Mouse (Mus musculus) embryo, embryonic 9.5 days (tissue): ENCODE measurements around the gene Vash1.

Experiments
- DNase-seq: peaks from one replicate; pipeline ENCODE4 v3.0.0-alpha.2; 2017; ENCODE audit errors: extremely low spot score

Vash1 gene

GRCm38 (mm10) chr12:86682178-86682577 lies 3.7 kb downstream of the Vash1 start:
- no peak for DNase-seq

DNA sequence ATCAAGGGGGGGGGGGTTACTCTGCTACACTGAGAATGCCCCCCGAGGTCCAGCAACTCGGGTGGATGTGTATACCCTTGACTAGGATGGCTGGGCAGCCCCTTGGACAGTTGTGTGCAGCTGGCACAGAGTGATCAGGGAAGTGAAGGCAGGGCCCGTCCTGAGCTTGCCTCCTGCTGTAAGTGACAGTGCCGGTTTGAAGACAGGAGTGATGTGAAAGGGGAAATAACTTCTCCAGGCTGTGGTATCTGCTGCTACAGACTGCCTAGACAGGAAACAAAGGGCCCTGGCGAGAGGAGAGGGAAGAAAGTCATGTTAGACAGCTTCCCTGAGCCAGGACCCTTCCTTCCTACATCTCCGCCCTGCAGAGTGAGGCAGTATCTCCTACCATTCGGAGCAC lies 5.2 kb downstream of the Vash1 start:
- DNase-seq = no peak

GRCm38 (mm10) chr12:86685275-86685674 lies 6.8 kb downstream of the Vash1 start:
- no peak for DNase-seq

DNA sequence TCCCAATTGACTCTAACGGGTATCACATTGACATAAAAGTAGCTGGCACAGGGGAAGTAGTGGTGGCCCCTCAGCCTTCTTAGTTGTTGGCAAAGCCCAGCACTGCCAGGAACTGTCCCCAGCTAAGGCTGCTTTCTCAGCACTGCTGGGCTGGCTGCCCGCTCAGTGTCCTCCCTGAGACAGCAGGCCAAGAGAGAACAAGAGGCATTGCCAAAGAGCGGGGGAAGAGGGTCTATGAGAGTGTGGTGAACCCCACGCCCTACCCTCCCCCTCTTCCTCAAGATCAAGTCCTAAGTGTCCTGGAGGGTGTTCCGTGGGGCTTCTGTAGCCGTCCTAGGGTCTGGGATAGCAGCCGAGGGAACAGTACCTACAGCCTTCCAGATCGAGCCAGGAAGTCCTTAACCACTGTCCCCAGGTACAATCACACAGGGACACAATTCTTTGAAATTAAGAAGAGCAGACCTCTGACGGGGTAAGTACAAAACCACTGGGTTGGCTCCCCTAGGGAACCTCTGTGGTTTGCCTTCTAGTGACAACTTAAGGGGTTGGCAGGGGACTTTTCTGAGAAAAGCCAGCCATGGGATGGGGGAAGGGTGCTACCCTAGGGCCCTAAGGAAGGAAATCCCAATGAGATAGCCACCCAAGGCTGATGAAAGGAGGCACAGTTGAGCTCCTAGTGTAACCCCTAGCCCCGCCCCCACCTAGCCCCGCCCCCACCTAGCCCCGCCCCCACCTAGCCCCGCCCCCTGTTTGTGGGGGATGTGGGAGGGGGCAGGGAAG lies 8.2 kb downstream of the Vash1 start:
- no peak for DNase-seq

DNA sequence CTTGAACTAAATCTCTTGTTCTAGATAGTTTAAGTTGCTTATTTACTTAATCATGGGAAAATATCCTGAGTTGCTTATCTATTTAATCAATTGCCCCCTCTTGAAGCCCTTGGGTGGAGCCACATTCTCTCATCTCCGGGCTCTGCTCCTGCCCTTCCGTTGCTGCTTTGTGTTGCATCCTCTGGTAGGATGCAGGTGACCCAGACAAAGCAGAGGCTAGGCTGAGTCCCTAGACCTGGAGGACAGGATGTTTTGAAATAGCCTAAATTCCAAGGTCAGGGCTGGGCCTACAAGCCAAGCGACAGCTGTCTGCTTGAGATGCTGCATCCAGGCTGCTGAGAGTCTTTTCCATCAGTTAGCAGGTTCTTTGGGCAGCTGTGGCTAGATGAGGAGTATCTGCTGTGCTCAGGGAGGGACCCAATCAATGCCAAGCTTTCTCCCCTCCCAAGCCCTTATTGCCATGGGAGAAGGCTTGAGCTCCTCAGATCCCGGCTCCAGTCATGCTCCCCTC lies 9.0 kb downstream of the Vash1 start:
- no peak for DNase-seq

DNA sequence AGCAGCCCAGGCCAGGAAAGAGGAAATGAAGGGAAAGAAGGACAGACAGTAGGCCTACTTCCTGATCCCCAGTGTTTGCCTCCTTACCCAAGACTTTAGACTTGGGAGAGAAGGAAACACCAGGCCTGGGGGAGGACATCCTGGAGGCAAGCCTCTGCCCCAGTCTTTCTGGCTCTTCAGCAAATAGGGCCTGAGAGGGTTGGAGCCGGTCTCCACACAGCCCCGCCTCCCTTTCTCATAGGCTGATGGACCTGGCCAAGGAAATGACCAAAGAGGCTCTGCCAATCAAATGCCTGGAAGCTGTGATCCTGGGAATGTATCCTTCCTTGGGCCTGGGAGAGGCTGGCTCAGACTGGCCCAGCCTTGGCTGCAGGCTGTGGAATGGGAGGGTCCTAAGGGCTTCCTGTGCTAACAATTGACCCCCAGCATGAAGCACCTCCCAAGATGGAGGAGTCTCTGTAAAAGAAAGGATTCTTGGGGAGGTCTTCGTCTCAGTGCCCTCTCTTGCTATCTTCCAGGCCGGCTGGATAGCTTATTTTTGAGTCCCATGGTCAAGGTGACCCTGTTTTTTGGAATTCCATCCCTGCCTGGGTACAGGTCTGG lies 9.6 kb downstream of the Vash1 start:
- no peak for DNase-seq

GRCm38 (mm10) chr12:86688917-86689316 lies 10.4 kb downstream of the Vash1 start:
- no peak for DNase-seq

DNA sequence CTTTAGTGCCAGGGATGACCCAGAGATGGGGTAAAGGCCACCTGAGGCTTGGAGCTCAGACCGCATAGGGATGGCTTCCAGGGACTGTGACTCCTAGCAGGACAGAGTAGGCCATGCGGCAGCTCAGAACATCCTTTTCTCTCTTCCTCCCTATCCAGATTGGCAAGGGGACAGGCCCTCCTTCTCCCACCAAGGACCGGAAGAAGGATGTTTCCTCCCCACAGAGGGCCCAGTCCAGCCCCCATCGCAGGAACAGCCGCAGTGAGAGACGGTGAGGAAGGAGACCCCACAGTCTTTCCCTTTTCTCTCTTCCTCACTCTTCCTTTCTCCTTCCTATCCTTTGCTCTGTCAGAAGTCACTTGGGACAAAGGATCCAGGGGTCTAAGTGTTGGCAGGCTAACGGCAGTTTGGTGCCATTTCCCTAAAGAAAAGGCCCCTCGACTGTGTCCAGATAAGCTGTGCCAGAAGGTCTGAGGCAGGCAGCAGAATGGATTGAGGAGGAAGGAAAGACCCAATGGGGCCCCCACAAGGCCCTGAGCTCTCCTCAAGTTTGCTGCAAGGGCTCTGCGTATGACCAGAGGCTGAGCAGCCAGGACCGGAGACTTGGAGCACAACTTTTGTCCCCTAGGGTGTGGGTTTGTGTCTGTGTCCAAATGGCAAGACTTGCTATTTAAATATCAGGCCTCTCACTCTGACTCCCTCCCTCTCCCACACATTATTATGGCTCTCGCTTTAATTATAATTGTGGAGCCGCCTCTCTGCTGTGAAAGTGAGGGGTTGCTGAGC lies 12.4 kb downstream of the Vash1 start:
- no peak for DNase-seq

- DNase-seq = no peak
Observed at GRCm38 (mm10) chr12:86692471-86693356, 14.2 kb downstream of the Vash1 start.

DNA sequence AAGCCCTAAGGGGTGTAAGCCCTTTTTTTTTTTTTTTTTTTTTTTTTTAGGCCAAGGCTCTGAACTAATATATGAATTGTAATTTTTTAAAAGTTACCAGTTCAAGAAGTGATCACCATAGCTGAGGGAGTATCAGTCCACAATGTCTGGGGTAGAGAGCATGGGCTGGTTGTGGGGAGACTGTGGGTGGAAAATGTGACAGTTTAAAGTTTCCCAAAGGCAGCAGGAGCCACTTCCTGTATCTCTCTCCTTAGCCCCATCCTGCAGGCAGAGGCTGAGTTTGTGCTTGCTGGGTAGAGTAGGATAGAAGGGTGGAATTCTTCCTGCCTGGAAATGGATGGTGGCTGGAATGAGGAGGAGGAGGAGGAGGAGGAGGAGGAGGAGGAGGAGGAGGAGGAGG lies 14.9 kb downstream of the Vash1 start:
- DNase-seq = no peak

- DNase-seq = no peak
Observed at GRCm38 (mm10) chr12:86694441-86694840, 15.9 kb downstream of the Vash1 start.

DNA sequence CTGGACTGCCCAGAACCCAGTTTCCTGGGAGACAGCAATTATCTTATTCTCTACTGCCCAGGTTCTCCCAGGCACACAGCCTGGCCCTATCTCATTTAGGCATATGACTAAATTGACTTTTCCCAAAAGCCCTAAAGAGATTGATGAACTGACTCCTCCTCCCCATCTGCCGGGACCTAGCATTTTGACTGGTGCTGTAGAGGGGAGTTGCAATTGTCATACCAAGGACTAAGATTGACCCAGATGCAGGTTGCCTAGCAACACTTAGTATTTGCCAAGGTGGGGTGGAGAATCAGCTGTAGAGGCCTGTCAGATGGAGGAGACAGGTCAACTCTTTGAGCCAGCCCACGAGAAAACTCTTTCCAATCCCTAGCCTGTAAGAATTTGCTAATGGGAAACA lies 19.5 kb downstream of the Vash1 start:
- no peak for DNase-seq

GRCm38 (mm10) chr12:86698537-86698936 lies 20.0 kb downstream of the Vash1 start:
- no peak for DNase-seq

DNA sequence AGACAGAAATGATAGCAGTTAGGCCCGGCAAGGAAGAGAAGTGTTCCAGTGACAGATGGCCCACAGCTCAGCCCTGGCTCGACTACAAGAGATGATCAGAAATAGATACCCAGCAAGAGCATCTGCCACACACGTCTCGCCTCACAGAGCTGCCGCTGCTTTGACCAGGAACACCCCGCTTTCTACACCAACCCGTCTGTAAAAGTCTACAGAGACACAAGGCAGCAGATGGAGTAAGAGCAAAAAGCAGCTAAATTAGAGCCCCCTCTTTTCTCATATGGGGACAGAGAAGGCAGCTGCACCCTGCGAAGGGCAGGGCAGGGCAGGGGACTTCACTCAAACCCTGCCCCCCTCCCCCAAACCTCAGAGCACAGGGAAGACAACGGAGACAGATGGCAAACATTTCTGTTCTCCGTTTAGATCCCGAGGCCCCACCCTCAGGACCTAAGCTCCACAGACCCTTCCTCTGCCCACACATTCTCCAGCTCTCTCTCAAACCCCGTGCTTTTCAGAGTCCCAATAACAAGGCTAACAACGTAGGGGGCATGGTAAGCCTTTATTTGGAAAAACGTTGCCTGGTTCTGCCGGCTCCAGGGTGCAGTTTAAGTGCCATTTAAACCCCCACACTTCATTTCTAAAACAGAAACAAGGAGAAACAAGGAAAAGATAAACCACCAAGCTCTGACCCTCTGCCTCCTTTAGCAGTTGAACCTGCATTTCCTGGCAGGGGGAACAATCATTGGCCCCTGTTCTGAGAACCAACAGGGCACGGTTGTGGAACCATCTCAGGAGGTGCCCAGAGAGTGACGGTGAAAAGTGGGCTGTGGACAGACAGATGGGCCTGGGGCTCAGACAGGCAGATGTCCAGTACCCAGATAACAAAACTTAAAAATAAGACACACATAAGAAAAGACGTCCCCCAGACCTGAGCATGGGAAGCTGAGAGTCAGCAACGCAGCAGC lies 21.7 kb downstream of the Vash1 start:
- peak; percentile 26 for DNase-seq

DNA sequence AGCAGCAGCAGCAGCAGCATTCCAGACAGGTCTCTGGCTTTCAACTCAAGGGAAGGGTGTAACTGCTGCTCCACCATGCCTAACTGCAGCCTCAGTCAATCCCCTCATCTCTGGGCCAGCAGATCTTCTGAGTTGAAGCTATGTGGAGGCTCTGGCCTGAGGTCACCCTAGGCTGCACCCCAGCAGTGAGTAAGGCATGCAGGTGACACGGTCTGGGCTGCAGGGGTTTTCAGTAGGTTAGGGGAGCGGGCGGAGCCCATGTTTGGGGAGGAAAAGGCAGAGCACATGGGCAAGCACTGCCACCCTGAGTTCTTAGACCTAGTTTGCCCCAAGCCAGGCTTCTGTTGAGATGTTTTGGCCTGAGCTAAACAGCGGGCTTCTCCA lies 22.4 kb downstream of the Vash1 start:
- no peak for DNase-seq

- no peak for DNase-seq
Observed at GRCm38 (mm10) chr12:86701491-86701890, 23.0 kb downstream of the Vash1 start.

DNA sequence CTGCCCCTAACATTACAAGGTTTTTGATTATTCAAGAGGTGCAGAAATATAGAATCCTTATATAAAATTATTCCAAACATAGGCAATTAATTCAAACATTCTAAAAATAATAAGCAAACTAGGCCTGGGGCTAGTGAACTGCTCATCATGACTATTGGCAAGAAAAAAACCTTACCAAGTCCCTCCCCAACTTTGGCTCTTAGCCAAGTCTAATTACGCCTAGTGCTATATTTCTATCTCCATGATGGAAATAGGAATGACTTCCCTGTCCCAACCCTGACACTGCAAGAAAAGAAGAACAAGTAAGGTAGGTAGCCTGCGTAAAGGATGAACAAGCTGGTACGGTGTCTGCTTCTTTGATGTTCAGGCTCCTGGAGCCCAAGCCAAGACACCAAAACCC lies 24.2 kb downstream of the Vash1 start:
- no peak for DNase-seq

GRCm38 (mm10) chr12:86705843-86706242 lies 27.3 kb downstream of the Vash1 start:
- no peak for DNase-seq

GRCm38 (mm10) chr12:86714026-86714425 lies 35.5 kb downstream of the Vash1 start:
- no peak for DNase-seq

- peak; percentile 68 for DNase-seq
Observed at GRCm38 (mm10) chr12:86715401-86715800, 36.9 kb downstream of the Vash1 start.
